Mouse (Mus musculus) neutrophil, adult 5-6 weeks (primary cell): Measurements from ENCODE around the gene Cwc15. TPM values are rescaled to one million over a fixed set of nuclear protein-coding genes. Genes with fewer than 3 reads are reported as not detected.

Source experiments
- ATAC-seq: fragments of 151-379, 151-347 bp; 2 replicates; pipeline ENCODE4 v1.8.0; 2017; ENCODE audit warnings: mild to moderate bottlenecking, moderate TSS enrichment; ENCODE audit not compliant: insufficient number of reproducible peaks, poor library complexity, low FRiP score, severe bottlenecking; ENCODE audit errors: extremely low read depth
- total RNA-seq: library from RNA; stranded (forward); fragments of 200-1000 nt; gene quantifications from 2 replicates; pipeline ENCODE4 v1.2.3, GENCODE M21; 2017

Cwc15 gene
- total RNA-seq, 1 experiment from 2014 or later, result 148 TPM

- no peak for ATAC-seq
Measured at GRCm38 (mm10) chr9:14544034-14544757, 43.8 kb downstream of the Cwc15 start.

GRCm38 (mm10) chr9:14547584-14548365, 47.4 kb downstream of the Cwc15 start:
- no peak for ATAC-seq

GRCm38 (mm10) chr9:14548366-14548761, 47.9 kb downstream of the Cwc15 start:
- ATAC-seq, result no peak

- ATAC-seq, result no peak
Measured at GRCm38 (mm10) chr9:14558332-14558731, 57.9 kb downstream of the Cwc15 start.

GRCm38 (mm10) chr9:14559430-14559829, 59.0 kb downstream of the Cwc15 start:
- ATAC-seq, result no peak

- no peak for ATAC-seq
Measured at GRCm38 (mm10) chr9:14559996-14560395, 59.6 kb downstream of the Cwc15 start.

Other genes starting within 250 kb of the Cwc15 start
- 68.8 and 71.9 TPM in 2 replicates for gene Sesn3, start 225.6 kb upstream of the Cwc15 start, total RNA-seq
- 3.7 and 5.1 TPM in 2 replicates for gene Endod1, start 119.1 kb upstream of the Cwc15 start, total RNA-seq
- 0.61 TPM in 1 of 2 replicates, not detected in the other for gene Kdm4d, start 135 bp upstream of the Cwc15 start, total RNA-seq
- under 0.01 TPM in 2 replicates for gene Amotl1, start 144.4 kb downstream of the Cwc15 start, total RNA-seq
- not detected in 2 replicates for gene Piwil4, start 240.1 kb downstream of the Cwc15 start, total RNA-seq